Mouse (Mus musculus): ENCODE results near the gene Kmt2d.

Gene Kmt2d

GRCm38 (mm10) chr15:98886667-98887387 is 15.8 kb upstream of the Kmt2d start:
- no peak for DNase-seq

- no peak for DNase-seq
Measured at GRCm38 (mm10) chr15:98884106-98884505, 13.1 kb upstream of the Kmt2d start.

- peak; percentile 57 for DNase-seq
Measured at GRCm38 (mm10) chr15:98883661-98884060, 12.7 kb upstream of the Kmt2d start.

- DNase-seq: no peak
Measured at GRCm38 (mm10) chr15:98881656-98882008, 10.6 kb upstream of the Kmt2d start.

- peak; percentile 94 for DNase-seq
Measured at GRCm38 (mm10) chr15:98880978-98881655, 10.1 kb upstream of the Kmt2d start.

GRCm38 (mm10) chr15:98877331-98877730 is 6.3 kb upstream of the Kmt2d start:
- peak; percentile 50 for DNase-seq

- peak; percentile 97 for DNase-seq
Measured at GRCm38 (mm10) chr15:98871916-98872888, 1.2 kb upstream of the Kmt2d start.

- DNase-seq: peak; percentile 54
Measured at GRCm38 (mm10) chr15:98870179-98871069, 580 bp downstream of the Kmt2d start.

- no peak for DNase-seq
Measured at GRCm38 (mm10) chr15:98869342-98870178, 1.4 kb downstream of the Kmt2d start.

- DNase-seq: no peak
Measured at GRCm38 (mm10) chr15:98868346-98869063, 2.5 kb downstream of the Kmt2d start.

- peak; percentile 51 for DNase-seq
Measured at GRCm38 (mm10) chr15:98867321-98867720, 3.7 kb downstream of the Kmt2d start.

- DNase-seq: no peak
Measured at GRCm38 (mm10) chr15:98866501-98866900, 4.5 kb downstream of the Kmt2d start.

- no peak for DNase-seq
Measured at GRCm38 (mm10) chr15:98865771-98866170, 5.2 kb downstream of the Kmt2d start.

GRCm38 (mm10) chr15:98864951-98865350 is 6.1 kb downstream of the Kmt2d start:
- no peak for DNase-seq

GRCm38 (mm10) chr15:98863451-98863958 is 7.5 kb downstream of the Kmt2d start:
- DNase-seq: no peak

- no peak for DNase-seq
Measured at GRCm38 (mm10) chr15:98861701-98862410, 9.1 kb downstream of the Kmt2d start.

- DNase-seq: no peak
Measured at GRCm38 (mm10) chr15:98860921-98861320, 10.1 kb downstream of the Kmt2d start.

- no peak for DNase-seq
Measured at GRCm38 (mm10) chr15:98859319-98860043, 11.5 kb downstream of the Kmt2d start.

GRCm38 (mm10) chr15:98854214-98854613 is 16.8 kb downstream of the Kmt2d start:
- no peak for DNase-seq
